Mouse (Mus musculus) liver, embryonic 15.5 days (tissue): ENCODE data around the gene Pde4d. TPM values are rescaled to one million over a fixed set of nuclear protein-coding genes. Genes with fewer than 3 reads are reported as not detected.
"Not testable (repeated sequence)": the region's sequence is repeated elsewhere in the genome, so short reads cannot be mapped to it uniquely, and the experiment has no call there.

Experiments used
- ATAC-seq: fragments of 200-750 bp; cut with Nextera tagmentation; 2 replicates; pipeline ENCODE4 v1.8.0; 2017; ENCODE audit warnings: moderate number of reproducible peaks, mild to moderate bottlenecking, moderate library complexity; ENCODE audit not compliant: insufficient read depth
- H3K27ac ChIP-seq: fragments of 300-500 bp; sonication (generic); replicated peaks from 2 replicates; pipeline ENCODE4 v1.5.1; 2015; ENCODE audit warnings: mild to moderate bottlenecking, inconsistent platforms
- H3K27me3 ChIP-seq: fragments of 300-500 bp; sonication (generic); 2 replicates; pipeline ENCODE4 v1.6.1; 2015; ENCODE audit warnings: mild to moderate bottlenecking, inconsistent platforms
- H3K36me3 ChIP-seq: fragments of 300-500 bp; sonication (generic); replicated peaks from 2 replicates; pipeline ENCODE4 v1.6.1; 2015; ENCODE audit warnings: moderate library complexity, mild to moderate bottlenecking, inconsistent platforms
- H3K4me1 ChIP-seq: fragments of 300-500 bp; sonication (generic); replicated peaks from 2 replicates; pipeline ENCODE4 v1.6.1; 2015; ENCODE audit warnings: inconsistent platforms
- H3K4me2 ChIP-seq: fragments of 300-500 bp; sonication (generic); 2 replicates; pipeline ENCODE4 v1.6.1; 2015; ENCODE audit warnings: moderate library complexity, mild to moderate bottlenecking, inconsistent platforms
- H3K4me3 ChIP-seq: fragments of 300-500 bp; sonication (generic); replicated peaks from 2 replicates; pipeline ENCODE4 v1.5.1; 2015; ENCODE audit warnings: mild to moderate bottlenecking, inconsistent platforms
- H3K9ac ChIP-seq: fragments of 300-500 bp; sonication (generic); 2 replicates; pipeline ENCODE4 v1.6.1; 2015; ENCODE audit warnings: moderate library complexity, mild to moderate bottlenecking, inconsistent platforms
- H3K9me3 ChIP-seq: fragments of 300-500 bp; sonication (generic); replicated peaks from 2 replicates; pipeline ENCODE4 v1.6.1; 2016; ENCODE audit warnings: inconsistent platforms
- WGBS: fragments of 180-500 bp; shearing (Covaris S2); methylation state at CpG from one replicate; pipeline ENCODE4 v1.1.7; 2015; ENCODE audit warnings: mixed read lengths; ENCODE audit not compliant: insufficient replicate concordance; 5-methylcytosine and 5-hydroxymethylcytosine counted together
- polyA plus RNA-seq: library from polyadenylated mRNA; unstranded; fragments of >200 nt; fragmentation: Nextera tagmentation; extraction: Ambion mirVana; gene quantifications from 2 replicates; pipeline ENCODE4 v1.2.1, GENCODE M21; 2015

Pde4d gene
- polyA plus RNA-seq, 1 experiment from 2014 or later, result 13.2 TPM

DNA sequence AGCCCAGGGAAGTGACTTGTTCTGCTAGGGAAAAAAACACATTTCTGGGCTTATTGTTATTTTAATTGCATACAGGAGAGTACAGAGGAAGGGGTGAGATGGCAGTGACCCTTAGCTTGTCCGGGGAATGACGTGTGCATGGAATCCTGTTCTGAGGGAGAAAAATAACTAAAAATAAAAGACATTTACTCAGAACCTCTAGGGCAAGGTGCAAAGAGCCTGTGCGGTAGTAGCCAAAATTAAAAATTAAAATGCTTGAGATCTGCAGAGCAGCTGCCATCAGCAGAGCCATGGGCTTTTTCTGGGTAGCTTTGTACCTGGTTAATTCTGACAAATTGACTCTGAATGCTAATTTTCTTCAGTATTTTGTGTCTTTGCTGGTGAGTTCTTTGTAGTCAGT lies 322.6 kb downstream of the Pde4d start:
- WGBS, result 69% methylated on average over 3 of the region's 3 CpGs
- no peaks in the 10 kb centered on the region for H3K27me3 ChIP-seq
- H3K27ac ChIP-seq, result no peak overlapping the region
- no peak overlapping the region for H3K4me3 ChIP-seq
- no peaks in the 10 kb centered on the region for H3K36me3 ChIP-seq
- no peaks in the 10 kb centered on the region for H3K9me3 ChIP-seq
- ATAC-seq, result no peak
- no peak overlapping the region for H3K9ac ChIP-seq
- H3K4me1 ChIP-seq, result no peaks in the 10 kb centered on the region
- H3K4me2 ChIP-seq, result no peak overlapping the region

DNA sequence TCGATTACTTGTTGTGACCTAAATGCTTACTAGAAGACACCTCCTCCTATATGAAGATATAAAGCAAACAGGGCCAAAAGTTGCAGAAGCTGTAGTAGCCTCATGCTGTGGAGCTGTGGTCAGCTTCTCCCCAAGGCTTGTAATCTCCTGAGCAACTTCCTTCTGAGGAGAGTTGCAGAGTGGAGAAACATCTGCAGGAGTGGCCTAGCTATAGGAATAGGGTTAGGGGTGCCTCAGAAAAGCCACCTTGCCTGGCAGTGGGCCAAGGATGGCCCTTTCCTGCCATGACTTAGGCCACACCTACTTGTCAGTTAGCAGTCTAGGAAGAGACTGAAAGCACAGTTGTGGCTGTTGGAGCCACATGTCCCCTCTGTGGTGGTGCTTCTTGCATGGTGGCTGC lies 325.2 kb downstream of the Pde4d start:
- Histone ChIP-seq H3K27ac (no peak overlapping the region), H3K27me3 (no peaks in the 10 kb centered on the region), H3K9ac (no peak overlapping the region), H3K9me3 (no peaks in the 10 kb centered on the region), H3K4me2 (no peak overlapping the region), H3K36me3 (no peaks in the 10 kb centered on the region), H3K4me1 (no peaks in the 10 kb centered on the region), H3K4me3 (no peak overlapping the region)
- WGBS, result 33% methylated on average over 1 of the region's 1 CpGs
- ATAC-seq, result peak; percentile 37; the same call in 1 of the 2 replicates

DNA sequence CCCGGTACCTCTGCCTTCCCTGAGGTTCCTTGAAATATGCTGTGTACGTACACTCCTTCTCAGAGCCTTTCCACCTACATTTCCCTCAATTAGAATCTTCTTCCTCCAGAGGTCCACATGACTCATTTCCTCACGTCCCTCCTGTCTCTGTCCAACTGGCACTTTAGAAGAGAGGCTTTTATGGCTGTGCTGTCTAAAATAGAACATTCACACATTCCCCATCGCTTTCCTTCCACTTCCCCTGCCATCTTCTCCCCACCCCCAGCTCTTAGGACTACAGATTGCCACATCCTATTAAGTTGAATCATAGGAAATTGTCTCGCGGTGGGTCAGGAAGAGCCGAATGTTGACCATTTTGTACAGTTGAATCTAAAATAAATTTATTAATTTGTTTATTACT lies 326.1 kb downstream of the Pde4d start:
- Histone ChIP-seq H3K9ac (no peak overlapping the region), H3K27me3 (no peaks in the 10 kb centered on the region), H3K4me3 (0 out of 2 replicates have a peak overlapping the region, but pooled peaks have one; percentile 5), H3K4me1 (no peaks in the 10 kb centered on the region), H3K27ac (0 out of 2 replicates have a peak overlapping the region, but pooled peaks have one; percentile 30), H3K36me3 (no peaks in the 10 kb centered on the region), H3K4me2 (peak overlapping the region; percentile 13; the same call in 1 of the 2 replicates), H3K9me3 (no peaks in the 10 kb centered on the region)
- WGBS, result 13% methylated on average over 7 of the region's 7 CpGs
- no peak for ATAC-seq

DNA sequence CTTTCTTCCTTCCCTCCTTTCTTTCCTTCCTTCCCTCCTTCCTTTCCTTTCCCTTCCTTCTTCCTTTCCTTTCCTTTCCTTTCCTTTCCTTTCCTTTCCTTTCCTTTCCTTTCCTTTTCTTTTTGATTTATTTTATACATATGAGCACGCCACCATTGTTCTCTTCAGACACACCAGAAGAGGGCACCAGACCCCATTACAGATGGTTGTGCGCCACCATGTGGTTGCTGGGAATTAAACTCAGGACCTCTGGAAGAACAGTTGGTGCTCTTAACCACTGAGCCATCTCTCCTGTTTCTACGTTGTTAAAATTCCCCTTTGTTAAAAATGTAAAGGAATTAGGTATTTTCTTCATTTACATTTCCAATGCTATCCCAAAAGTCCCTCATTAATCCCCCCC lies 347.9 kb downstream of the Pde4d start:
- not testable (repeated sequence) for H3K4me3 ChIP-seq, H3K4me2 ChIP-seq, H3K9me3 ChIP-seq, H3K36me3 ChIP-seq, H3K4me1 ChIP-seq, ATAC-seq, H3K27ac ChIP-seq, H3K9ac ChIP-seq, H3K27me3 ChIP-seq
- WGBS, result 58% methylated on average over 3 of the region's 3 CpGs

DNA sequence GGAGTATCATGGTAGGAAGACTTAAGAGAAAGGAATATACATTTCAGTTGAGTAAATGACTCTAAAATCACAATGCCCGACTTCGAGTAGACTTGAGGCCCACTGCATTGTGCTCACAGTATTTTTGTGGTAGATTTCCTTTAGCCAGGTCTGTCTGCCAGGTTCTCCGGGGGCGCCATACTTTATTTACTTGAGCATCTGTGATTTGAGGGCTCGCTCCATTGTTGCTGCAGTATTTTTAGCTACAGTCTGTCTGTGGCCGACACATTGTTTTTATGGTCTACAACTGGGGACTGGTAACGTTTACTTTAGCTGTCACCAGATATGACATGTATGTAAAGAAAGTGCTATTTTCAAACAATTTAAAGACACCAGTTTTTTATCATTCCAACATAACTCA lies 359.4 kb downstream of the Pde4d start:
- no peak overlapping the region for H3K27ac ChIP-seq
- 67% methylated on average over 7 of the region's 7 CpGs for WGBS
- H3K4me3 ChIP-seq, result no peak overlapping the region
- H3K4me2 ChIP-seq, result no peak overlapping the region
- ATAC-seq, result no peak
- no peaks in the 10 kb centered on the region for H3K27me3 ChIP-seq
- H3K9me3 ChIP-seq, result no peaks in the 10 kb centered on the region
- H3K36me3 ChIP-seq, result no peaks in the 10 kb centered on the region
- H3K4me1 ChIP-seq, result no peaks in the 10 kb centered on the region
- no peak overlapping the region for H3K9ac ChIP-seq

DNA sequence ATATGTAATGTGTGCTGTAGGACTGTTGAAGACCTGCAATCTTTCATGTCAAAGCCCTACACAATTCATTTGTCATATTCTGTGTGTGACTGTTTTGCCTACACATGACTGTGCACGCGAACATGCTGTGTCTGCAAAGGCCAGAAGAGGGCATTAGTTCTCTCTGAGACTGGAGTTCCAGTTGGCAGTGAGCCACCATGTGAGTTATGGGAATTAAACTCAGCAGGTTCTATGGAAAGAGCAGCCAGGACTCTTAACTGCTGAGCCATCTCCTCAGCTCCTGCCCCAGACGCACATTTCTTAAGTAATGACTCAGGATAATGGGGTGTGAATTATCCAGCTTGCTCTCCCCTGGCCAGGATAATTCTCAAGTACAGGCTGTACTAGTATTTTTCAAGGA lies 363.2 kb downstream of the Pde4d start:
- Histone ChIP-seq H3K36me3 (no peaks in the 10 kb centered on the region), H3K9me3 (no peaks in the 10 kb centered on the region), H3K9ac (no peak overlapping the region), H3K4me1 (no peaks in the 10 kb centered on the region), H3K27me3 (no peaks in the 10 kb centered on the region), H3K27ac (no peak overlapping the region), H3K4me3 (no peak overlapping the region), H3K4me2 (no peak overlapping the region)
- no peak for ATAC-seq
- WGBS, result 55% methylated on average over 3 of the region's 3 CpGs

DNA sequence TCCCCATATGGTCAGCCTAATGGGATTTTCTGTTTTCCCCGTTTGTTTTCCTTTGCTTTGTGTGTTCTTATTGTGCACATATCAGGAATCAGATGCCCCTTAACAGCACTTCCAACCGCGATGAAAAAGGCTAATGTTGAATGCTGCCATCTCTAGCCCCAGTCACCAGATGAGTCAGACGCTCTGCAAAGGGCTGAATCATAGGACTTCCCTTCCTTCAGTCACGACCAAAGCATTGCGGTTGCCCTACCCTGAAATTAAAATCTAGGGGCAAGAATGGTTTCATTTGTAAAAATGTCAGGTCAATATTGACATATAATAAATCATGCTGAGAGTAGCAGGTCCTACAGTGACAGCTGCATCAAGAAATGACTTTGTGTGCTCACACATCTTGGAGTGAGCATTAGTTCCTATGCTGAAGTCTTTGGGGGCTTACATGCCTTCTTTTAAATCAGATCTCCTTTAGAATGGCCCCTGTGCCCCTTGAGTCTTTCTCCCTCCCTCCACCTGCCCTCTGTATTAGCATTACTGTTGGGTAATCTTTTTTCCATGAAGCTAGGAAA lies 370.2 kb downstream of the Pde4d start:
- Histone ChIP-seq H3K4me1 (no peaks in the 10 kb centered on the region), H3K4me3 (no peak overlapping the region), H3K27ac (no peak overlapping the region), H3K27me3 (no peaks in the 10 kb centered on the region), H3K4me2 (no peak overlapping the region), H3K9ac (no peak overlapping the region), H3K9me3 (no peaks in the 10 kb centered on the region), H3K36me3 (no peaks in the 10 kb centered on the region)
- no peak for ATAC-seq
- 54% methylated on average over 6 of the region's 6 CpGs for WGBS

DNA sequence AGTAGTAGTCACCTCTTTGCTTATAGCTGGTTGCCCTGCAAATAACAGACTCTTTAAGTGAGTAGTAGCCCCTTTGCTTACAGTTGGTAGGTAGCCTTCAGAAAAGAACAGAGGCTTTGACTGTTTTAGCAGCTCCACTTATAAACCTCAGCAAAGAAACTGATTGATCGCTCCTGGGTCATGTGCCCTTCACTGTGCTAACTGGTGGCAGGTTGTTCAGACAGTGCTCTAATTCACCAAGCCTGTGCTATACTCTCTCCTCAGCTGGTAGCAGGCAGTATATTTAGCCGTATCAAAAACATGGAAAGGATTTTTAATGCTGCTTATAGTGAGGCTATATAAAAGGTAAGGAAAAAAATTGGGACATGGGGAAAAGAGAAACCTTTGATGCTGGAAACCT lies 370.7 kb downstream of the Pde4d start:
- H3K9ac ChIP-seq, result no peak overlapping the region
- no peaks in the 10 kb centered on the region for H3K36me3 ChIP-seq
- no peak overlapping the region for H3K27ac ChIP-seq
- 76% methylated on average over 2 of the region's 2 CpGs for WGBS
- no peak for ATAC-seq
- H3K4me3 ChIP-seq, result no peak overlapping the region
- no peak overlapping the region for H3K4me2 ChIP-seq
- H3K9me3 ChIP-seq, result no peaks in the 10 kb centered on the region
- H3K27me3 ChIP-seq, result no peaks in the 10 kb centered on the region
- H3K4me1 ChIP-seq, result no peaks in the 10 kb centered on the region

DNA sequence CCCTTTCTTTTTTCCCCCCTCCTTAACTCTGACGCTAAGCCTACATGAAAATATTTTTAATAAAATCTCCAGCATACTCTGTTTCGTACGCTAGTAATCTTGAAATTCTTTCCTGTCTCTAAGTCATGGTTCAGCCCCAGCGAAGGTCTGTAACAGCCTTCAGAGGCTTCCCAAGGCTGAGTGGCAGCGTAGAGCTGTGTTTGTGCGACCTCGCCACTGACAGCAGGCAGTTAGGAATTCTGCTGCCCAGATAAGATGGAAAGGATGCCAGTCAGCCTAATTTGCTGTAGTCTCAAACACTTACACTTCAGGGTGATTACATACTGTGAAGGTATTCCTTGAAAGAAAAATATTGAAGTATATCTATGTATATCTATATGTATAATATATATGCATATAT lies 371.5 kb downstream of the Pde4d start:
- H3K9me3 ChIP-seq, result no peaks in the 10 kb centered on the region
- H3K9ac ChIP-seq, result no peak overlapping the region
- no peak overlapping the region for H3K4me2 ChIP-seq
- no peak overlapping the region for H3K4me3 ChIP-seq
- H3K4me1 ChIP-seq, result no peaks in the 10 kb centered on the region
- H3K36me3 ChIP-seq, result no peaks in the 10 kb centered on the region
- no peak for ATAC-seq
- no peak overlapping the region for H3K27ac ChIP-seq
- WGBS, result 73% methylated on average over 7 of the region's 7 CpGs
- no peaks in the 10 kb centered on the region for H3K27me3 ChIP-seq

DNA sequence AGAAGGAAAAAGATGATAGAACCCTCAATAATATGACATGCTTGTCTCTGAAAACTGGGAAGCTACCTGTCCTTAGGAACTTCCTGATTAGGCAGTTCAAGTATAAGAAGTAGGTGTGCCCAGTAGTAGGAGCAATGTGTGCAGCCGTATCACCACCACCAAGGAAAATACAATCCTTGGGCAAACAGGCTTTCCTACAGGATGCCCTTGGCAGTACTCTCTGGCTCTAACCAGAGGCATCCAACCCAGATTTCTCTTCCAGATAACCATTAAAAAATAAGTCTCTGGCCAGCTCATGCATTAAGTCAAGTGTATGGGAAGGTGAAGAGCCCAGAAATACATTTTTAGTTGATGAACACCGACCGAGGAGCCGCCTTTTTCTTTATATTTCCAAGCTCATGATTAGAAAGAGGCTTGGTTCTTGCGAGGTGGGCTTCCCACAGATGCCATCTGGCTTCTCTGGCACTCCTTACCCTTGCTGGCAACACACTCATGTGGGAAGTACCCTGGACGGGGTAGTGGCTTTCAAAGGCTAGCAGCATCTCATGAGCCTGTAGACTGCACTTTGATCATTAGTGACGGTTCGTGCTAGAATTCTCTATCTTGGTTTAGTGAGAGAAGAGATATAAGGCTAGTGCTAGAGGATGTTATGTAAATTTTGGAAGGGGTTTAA lies 375.0 kb downstream of the Pde4d start:
- no peaks in the 10 kb centered on the region for H3K9me3 ChIP-seq
- H3K4me2 ChIP-seq, result no peak overlapping the region
- H3K27ac ChIP-seq, result no peak overlapping the region
- H3K4me3 ChIP-seq, result no peak overlapping the region
- no peaks in the 10 kb centered on the region for H3K4me1 ChIP-seq
- no peaks in the 10 kb centered on the region for H3K27me3 ChIP-seq
- ATAC-seq, result no peak
- no peaks in the 10 kb centered on the region for H3K36me3 ChIP-seq
- H3K9ac ChIP-seq, result no peak overlapping the region
- 68% methylated on average over 8 of the region's 8 CpGs for WGBS

DNA sequence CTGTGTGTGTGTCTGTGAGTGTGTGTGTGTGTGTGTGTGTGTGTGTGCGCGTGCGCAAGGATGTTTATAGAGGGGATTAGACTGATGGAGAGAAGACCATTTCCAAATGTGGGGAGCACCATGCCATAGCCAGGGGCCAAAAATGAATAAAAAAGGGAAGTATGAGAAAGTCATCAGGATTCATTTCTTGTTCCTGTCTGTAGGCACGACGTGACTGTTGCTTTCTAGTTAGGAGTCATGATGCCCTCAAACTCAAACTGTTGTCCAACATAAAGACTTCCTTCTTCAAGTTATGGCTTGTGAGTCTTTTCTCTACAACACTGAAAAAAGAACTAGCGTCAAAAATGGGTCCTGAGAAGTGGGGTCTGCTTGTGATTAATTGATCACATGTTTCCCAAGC lies 375.8 kb downstream of the Pde4d start:
- H3K9ac ChIP-seq, result no peak overlapping the region
- no peaks in the 10 kb centered on the region for H3K36me3 ChIP-seq
- no peaks in the 10 kb centered on the region for H3K27me3 ChIP-seq
- 60% methylated on average over 6 of the region's 6 CpGs for WGBS
- no peak overlapping the region for H3K4me2 ChIP-seq
- H3K27ac ChIP-seq, result no peak overlapping the region
- no peak for ATAC-seq
- H3K4me3 ChIP-seq, result no peak overlapping the region
- H3K4me1 ChIP-seq, result no peaks in the 10 kb centered on the region
- H3K9me3 ChIP-seq, result no peaks in the 10 kb centered on the region

DNA sequence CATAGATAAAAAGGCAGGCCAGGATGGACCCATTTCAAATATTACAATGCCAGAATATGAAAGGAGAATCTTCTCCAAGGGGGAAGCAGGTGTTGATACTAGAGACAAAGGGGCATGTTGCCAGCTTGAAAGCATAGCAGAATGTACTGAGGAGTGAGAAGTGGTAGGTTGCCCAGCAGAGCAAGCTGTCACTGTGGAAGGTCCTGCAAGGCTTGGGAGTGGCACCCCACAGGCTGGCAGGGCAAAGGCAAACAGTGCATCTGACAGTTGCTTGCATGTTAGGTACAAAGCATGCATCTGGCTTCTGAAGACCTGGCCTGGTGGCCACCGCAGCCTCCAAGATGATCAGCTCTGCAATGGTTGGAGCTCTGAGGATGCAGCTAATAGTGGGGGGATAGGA lies 384.4 kb downstream of the Pde4d start:
- H3K9me3 ChIP-seq, result no peaks in the 10 kb centered on the region
- no peak overlapping the region for H3K27ac ChIP-seq
- H3K4me2 ChIP-seq, result no peak overlapping the region
- no peaks in the 10 kb centered on the region for H3K4me1 ChIP-seq
- no peak overlapping the region for H3K4me3 ChIP-seq
- no peak overlapping the region for H3K9ac ChIP-seq
- no peaks in the 10 kb centered on the region for H3K27me3 ChIP-seq
- H3K36me3 ChIP-seq, result no peaks in the 10 kb centered on the region
- no peak for ATAC-seq
- 88% methylated on average over 1 of the region's 1 CpGs for WGBS
